Mouse (Mus musculus) frontal cortex, postnatal 25 days (tissue): ENCODE results near the gene Fhad1.
"Not testable (repeated sequence)": the region's sequence is repeated elsewhere in the genome, so short reads cannot be mapped to it uniquely, and the experiment has no call there.

ENCODE experiments used
- DNase-seq, 2 experiments: peaks; one replicate each; pipeline ENCODE4 v3.0.0; 2022; ENCODE audit warnings: low spot score in 2 of 2

The Fhad1 gene

DNA sequence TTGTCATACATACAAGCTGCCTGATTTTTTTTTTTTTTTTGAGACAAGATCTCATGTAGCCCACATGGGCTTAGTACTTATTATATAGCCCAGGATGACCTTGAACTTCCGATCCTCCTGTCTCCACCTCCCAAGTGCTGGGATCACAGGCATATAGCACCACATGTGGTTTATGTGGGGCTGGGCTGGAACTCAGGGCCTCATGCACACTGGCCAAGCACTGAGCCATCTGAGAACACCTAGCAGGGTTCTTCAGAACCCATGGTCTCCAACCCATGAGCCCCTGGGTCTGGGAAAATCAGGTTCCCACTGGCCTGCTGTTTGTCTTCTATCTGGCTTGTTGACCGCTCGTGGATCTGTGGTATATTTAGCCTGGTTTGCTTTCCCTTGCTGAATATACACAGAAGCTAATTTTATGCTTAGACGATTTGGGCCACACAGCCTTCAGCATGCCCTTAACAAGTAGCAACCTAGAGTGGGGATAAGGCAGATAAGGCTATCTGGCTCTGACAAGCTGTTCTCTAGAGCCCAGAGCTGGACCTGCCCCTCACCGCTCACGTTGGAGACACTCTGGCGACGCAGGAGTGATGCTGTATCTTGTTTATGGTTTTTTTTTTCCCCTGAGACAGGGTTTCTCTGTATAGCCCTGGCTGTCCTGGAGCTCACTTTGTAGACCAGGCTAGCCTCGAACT, 24.9 kb upstream of the Fhad1 start:
- DNase-seq = no peak

GRCm38 (mm10) chr4:142037897-142038296, 23.0 kb upstream of the Fhad1 start:
- DNase-seq = no peak

GRCm38 (mm10) chr4:142028533-142028932, 13.7 kb upstream of the Fhad1 start:
- DNase-seq = no peak

GRCm38 (mm10) chr4:142026965-142027364, 12.1 kb upstream of the Fhad1 start:
- no peak for DNase-seq

GRCm38 (mm10) chr4:142024536-142024935, 9.7 kb upstream of the Fhad1 start:
- DNase-seq = no peak

DNA sequence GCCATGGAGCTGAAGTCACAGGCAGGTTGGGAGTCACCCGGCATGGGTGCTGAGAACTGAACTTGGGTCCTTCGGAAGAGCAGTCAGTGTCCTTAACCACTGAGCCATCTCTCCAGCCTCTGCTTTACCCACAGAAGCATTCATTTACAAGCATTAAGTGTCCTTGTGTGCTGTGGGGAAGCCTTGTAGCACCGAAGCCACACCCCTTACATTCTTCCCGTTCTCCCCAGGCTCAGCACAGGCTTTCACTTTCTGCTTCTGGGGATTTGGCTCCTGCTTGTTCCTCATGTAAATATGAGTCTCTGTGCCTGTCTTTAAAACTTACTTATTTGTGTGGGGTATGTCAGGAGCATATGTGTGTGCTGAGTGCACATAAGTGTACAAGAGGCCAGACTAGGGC, 8.3 kb upstream of the Fhad1 start:
- no peak for DNase-seq

- no peak for DNase-seq
Measured at GRCm38 (mm10) chr4:142017686-142018085, 2.8 kb upstream of the Fhad1 start.

GRCm38 (mm10) chr4:142011236-142011635, 3.6 kb downstream of the Fhad1 start:
- DNase-seq = no peak

- DNase-seq = no peak
Measured at GRCm38 (mm10) chr4:142010441-142010840, 4.4 kb downstream of the Fhad1 start.

DNA sequence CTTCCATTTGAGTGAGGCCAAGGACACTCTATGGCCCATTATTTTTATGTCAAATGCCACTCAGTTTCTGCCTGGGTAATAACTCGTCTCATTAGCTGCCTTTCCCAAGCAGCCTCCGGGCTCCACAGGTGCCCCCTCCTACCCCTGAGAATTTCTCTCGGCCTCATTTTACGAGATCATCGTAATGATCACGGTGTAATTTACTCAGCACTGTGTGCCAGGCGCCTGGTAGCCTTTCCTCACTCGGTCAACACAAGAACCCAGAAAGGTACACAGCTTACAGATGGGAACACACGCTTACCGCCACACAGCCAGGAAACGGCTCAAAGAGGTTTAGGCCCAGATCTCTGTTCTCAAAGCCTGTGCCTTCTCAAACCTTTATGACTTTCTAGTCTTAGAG, 6.7 kb downstream of the Fhad1 start:
- DNase-seq = no peak

DNA sequence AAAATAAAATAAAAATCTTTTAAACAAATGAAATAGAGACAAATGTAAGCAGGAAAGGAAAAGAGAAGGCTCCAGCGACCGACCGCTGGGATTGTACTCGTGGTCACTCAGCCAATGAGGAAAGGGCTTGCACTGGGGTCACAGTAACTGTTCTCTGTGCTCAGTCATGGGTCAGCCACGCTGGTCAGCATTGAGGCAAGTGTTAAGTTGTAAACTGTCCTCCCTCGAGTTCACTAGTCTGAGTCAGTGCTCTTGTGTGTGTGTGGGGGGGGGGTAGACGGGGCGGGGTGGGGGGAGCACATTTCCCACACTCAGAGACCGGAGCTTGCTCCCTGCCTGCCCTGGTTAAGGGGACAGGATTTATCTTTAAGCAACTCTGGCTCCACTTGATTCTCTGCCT, 14.3 kb downstream of the Fhad1 start:
- DNase-seq = no peak

- DNase-seq = no peak
Measured at GRCm38 (mm10) chr4:141999494-142000074, 15.3 kb downstream of the Fhad1 start.

DNA sequence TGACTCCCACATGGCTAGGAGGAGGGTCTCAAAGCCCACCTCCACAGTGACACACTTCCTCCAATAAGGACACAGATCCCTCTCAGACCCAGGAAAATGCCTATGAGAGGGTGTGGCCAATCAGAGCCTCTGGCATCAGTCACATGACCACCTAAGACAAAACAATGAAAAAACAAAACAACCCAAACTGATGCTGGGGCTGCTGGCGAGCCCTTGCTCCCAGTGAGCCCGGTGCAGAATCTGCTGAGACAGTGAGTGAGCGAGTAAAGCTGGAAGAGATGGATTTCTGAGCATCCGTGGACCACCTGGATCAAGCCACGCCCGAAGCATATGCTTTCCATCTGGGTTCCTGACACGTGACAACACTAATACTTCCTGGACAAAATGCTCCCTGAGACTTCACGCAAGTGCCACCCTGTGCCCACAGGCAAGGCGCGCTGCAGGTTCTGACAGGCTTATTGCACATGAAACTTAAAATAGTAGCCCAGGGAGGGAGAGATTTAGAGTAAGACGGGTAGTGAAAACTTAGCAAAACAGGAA, 16.5 kb downstream of the Fhad1 start:
- DNase-seq = no peak

DNA sequence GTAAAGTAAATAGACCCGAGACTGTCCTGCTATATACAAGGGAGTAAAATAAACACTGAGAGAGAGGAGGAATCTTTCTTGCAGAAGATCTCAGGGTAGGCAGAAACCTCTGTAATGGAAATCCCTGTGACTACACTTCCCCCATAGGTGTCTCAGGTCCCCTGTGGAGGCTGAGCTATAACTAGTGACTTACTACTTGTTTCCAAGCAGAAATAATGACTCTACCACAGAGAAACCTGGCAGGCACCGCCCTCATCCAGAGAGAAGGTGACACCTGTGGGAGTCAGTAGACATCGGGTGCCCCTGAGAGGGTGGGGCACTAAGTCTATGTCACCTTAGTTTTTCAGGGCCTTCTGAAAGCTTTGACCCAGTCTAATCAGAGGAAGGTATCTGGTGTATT, 18.0 kb downstream of the Fhad1 start:
- DNase-seq = no peak

DNA sequence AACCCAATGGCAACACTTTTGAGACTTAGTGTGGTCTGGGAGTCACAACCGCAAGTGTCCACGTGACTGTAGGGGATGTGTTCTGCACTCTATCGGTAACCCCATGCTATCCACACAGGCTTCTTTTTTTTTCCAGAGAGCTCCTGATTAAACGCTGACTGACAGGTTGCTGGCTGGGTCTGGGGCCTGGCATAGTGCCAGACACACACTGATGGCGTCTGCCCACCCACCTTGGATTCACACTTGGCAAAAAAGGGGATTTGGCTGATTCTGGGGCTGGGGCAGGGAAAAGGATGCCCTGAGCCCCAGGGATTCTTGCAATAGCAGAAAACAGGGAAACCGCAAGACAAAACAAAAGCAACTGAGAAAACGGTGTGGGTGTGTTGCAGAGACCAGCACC, 18.8 kb downstream of the Fhad1 start:
- no peak for DNase-seq

DNA sequence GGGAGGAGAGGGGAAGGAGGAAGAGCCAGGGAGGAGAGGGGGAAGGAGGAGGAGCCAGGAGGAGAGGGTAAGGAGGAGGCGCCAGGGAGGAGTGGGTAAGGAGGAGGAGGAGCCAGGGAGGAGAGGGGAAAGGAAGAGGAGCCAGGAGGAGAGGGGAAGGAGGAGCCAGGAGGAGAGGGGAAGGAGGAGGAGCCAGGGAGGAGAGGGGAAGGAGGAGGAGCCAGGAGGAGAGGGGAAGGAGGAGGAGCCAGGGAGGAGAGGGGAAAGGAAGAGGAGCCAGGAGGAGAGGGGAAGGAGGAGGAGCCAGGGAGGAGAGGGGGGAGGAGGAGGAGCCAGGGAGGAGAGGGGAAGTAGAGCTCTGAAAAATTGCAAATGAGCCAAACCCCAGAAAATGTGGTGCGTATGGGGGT, 20.8 kb downstream of the Fhad1 start:
- DNase-seq = not testable (repeated sequence)

- no peak for DNase-seq
Measured at GRCm38 (mm10) chr4:141993347-141994061, 21.4 kb downstream of the Fhad1 start.

- no peak for DNase-seq
Measured at GRCm38 (mm10) chr4:141992530-141993204, 22.2 kb downstream of the Fhad1 start.

DNA sequence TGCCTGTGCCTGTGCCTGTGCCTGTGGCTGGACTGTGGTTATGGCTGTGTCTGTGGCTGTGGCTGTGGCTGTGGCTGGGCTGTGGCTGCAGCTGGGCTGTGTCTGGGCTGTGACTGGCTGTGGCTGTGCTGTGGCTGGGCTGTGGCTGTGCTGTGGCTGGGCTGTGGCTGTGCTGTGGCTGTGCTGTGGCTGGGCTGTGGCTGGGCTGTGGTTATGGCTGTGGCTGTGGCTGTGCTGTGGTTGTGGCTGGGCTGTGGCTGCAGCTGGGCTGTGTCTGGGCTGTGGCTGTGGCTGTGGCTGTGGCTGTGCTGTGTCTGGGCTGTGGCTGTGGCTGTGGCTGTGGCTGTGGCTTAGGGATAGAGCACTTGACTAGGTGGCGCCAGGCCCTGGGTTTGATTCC, 26.7 kb downstream of the Fhad1 start:
- DNase-seq = no peak

DNA sequence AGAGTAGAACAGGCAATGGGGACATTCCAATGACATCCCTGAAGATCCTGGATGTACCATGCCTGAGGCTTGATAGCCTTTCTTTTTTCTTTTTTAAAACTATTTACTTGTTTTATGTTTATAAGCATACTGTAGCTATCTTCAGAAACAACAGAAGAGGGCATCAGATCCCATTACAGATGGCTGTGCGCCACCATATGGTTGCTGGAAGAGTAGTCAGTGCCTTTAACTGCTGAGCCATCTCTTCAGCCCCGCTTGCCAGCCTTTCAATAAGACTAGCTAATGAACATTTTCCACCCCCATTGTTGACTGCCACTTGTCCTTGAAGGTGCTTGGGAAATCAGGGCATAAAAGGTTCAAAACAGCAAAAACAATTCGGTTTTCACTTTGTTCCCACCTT, 31.2 kb downstream of the Fhad1 start:
- DNase-seq = no peak

DNA sequence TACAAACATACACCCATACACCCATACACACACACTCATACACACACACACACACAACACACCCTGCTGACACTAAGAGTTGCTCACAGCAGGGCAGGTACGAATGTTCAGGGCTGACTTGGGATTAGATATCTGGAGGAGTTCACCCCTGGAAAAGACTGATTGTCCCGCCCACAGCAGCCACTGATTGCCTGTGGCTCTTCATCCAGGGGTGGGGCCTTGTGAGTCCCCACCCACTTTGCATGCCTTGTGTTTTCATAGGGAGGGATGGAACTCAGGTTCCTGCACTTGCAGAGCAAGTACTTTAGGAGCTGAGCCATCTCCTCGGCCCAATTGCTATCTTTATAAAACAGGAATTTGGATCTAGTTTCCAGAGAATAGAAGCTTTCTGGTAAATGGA, 33.4 kb downstream of the Fhad1 start:
- DNase-seq = no peak

DNA sequence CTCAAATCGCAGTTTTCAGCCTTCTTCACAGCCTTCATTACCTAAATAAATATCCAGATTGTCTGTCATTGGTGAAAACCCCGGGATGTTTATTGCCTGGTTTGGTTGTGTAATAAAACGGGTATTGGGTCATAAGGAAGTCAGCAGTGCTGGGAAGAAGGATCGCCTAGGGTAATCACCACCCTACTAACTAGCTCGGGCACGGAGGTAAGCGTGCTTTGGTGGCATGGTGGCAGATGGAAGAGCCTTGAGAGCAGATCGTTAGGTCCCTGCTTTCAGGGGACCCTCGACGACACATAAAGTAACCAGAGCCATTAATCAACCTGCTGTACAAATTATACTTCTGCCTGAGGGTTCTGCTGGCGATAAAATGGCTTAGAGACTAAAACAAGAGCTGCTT, 36.3 kb downstream of the Fhad1 start:
- no peak for DNase-seq
